Mouse (Mus musculus) midbrain, embryonic 14.5 days (tissue): Measurements from ENCODE around the gene Ggcx. TPM values are rescaled to one million over a fixed set of nuclear protein-coding genes. Genes with fewer than 3 reads are reported as not detected.

Source experiments
- ATAC-seq: fragments of 200-750 bp; cut with Nextera tagmentation; 2 replicates; pipeline ENCODE4 v1.8.0; 2017; ENCODE audit warnings: moderate number of reproducible peaks, moderate library complexity; ENCODE audit not compliant: low FRiP score, low TSS enrichment
- DNase-seq: peaks from one replicate; pipeline ENCODE4 v3.0.0-alpha.2; 2015
- H3K27ac ChIP-seq: fragments of 300-500 bp; sonication (generic); replicated peaks from 2 replicates; pipeline ENCODE4 v1.5.1; 2014; ENCODE audit warnings: mild to moderate bottlenecking, low read depth, low read length, moderate library complexity
- H3K27me3 ChIP-seq: fragments of 300-500 bp; sonication (generic); 2 replicates; pipeline ENCODE4 v1.6.1; 2014; ENCODE audit warnings: low read length, control low read depth, mixed read lengths; ENCODE audit not compliant: control insufficient read depth, insufficient read depth
- H3K36me3 ChIP-seq: fragments of 300-500 bp; sonication (generic); 2 replicates; pipeline ENCODE4 v1.6.1; 2014; ENCODE audit warnings: low read length, control low read depth; ENCODE audit not compliant: control insufficient read depth, insufficient read depth
- H3K4me1 ChIP-seq: fragments of 300-500 bp; sonication (generic); 2 replicates; pipeline ENCODE4 v1.6.1; 2014; ENCODE audit warnings: mild to moderate bottlenecking, antibody characterized with exemption, low read length, control low read depth; ENCODE audit not compliant: control insufficient read depth, insufficient read depth
- H3K4me2 ChIP-seq: fragments of 300-500 bp; sonication (generic); 2 replicates; pipeline ENCODE4 v1.6.1; 2014; ENCODE audit warnings: mild to moderate bottlenecking, low read length, moderate library complexity
- H3K4me3 ChIP-seq: fragments of 300-500 bp; sonication (generic); replicated peaks from 2 replicates; pipeline ENCODE4 v1.5.1; 2014; ENCODE audit warnings: low read depth, low read length
- H3K9ac ChIP-seq: fragments of 300-500 bp; sonication (generic); replicated peaks from 2 replicates; pipeline ENCODE4 v1.6.1; 2014; ENCODE audit warnings: mild to moderate bottlenecking, low read length, moderate library complexity
- H3K9me3 ChIP-seq: fragments of 300-500 bp; sonication (generic); 2 replicates; pipeline ENCODE4 v1.6.1; 2016; ENCODE audit warnings: low read length, control low read depth, mixed read lengths; ENCODE audit not compliant: control insufficient read depth
- WGBS: fragments of 180-500 bp; shearing (Covaris S2); extraction: QIAGEN DNeasy Blood & Tissue Kit; methylation state at CpG from one replicate; pipeline ENCODE4 v1.1.7; 2014; 5-methylcytosine and 5-hydroxymethylcytosine counted together
- polyA plus RNA-seq: library from polyadenylated mRNA; unstranded; fragments of >200 nt; fragmentation: Nextera tagmentation; extraction: Ambion mirVana; gene quantifications from 2 replicates; pipeline ENCODE4 v1.2.1, GENCODE M21; 2014

The Ggcx gene
- polyA plus RNA-seq, 1 experiment from 2014 or later: 8.0 TPM

DNA sequence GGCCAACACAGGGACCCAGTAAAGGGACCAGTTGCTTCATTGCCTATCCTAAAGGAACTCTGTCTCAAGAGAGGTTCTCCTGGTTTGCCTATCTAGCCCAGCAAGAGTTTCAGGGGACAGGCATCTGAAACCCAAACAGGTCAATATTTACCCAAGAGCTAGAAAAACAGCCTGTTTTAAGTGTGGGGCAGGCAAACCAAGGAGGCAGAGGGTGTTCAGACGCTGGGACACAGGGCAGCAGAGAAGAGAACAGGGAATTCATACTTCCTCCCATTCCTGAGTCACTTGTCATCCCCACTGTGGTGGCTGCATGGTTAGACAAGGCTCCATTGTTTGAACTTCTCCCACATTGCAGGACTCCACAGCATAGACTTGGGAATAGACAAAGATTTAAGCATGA is 42.5 kb upstream of the Ggcx start:
- Histone ChIP-seq H3K36me3 (no peaks in the 10 kb centered on the region), H3K9me3 (no peaks in the 10 kb centered on the region), H3K4me3 (no peak overlapping the region), H3K4me1 (no peaks in the 10 kb centered on the region), H3K27me3 (no peaks in the 10 kb centered on the region), H3K9ac (no peak overlapping the region), H3K4me2 (no peak overlapping the region), H3K27ac (no peak overlapping the region)
- no peak for DNase-seq
- WGBS: 40% methylated on average over 1 of the region's 1 CpGs
- no peak for ATAC-seq

DNA sequence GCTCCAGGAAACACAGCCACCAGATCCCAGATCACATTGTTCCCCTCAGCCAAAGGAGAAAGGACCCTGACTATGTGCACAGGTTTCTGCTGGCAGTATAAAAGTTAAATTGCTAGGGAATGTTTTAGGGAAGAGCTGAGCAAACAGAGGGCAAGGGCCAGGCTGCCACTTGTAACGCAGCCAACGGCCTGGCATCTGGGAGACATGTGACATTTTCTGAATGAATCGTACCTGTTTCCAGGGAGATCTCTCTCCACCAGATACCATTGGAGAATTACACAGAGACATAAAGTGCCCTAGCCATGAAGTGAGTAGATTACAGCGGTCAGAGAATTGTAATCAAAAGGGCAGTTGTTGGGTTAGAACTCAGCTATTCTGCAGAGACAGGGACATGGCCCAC is 40.9 kb upstream of the Ggcx start:
- Histone ChIP-seq H3K27ac (no peak overlapping the region), H3K4me2 (no peak overlapping the region), H3K4me1 (no peaks in the 10 kb centered on the region), H3K9ac (no peak overlapping the region), H3K4me3 (no peak overlapping the region), H3K9me3 (no peaks in the 10 kb centered on the region), H3K27me3 (no peaks in the 10 kb centered on the region), H3K36me3 (no peaks in the 10 kb centered on the region)
- WGBS: 87% methylated on average over 4 of the region's 4 CpGs
- ATAC-seq (no peak), DNase-seq (no peak)

DNA sequence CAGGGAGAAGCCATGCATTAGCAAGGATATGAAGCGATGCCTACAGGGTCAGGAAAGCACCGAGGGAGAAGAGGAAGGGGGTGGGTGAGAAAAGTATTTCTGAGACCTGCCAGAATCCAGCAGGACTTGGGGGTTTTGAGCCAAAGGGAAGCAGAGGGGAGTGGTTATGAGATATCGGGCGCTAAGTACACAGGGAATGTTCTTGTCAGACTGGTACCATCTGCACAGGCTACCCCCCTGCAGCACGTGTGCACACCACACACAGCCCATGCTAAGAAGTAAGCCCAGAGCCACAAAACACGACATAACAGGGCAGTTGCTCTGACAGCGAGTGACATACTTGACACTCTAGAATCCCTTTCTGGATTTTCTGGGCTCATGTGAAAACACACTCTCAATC is 39.9 kb upstream of the Ggcx start:
- no peak overlapping the region for H3K4me3 ChIP-seq
- no peak overlapping the region for H3K4me2 ChIP-seq
- no peak overlapping the region for H3K9ac ChIP-seq
- H3K27ac ChIP-seq: no peak overlapping the region
- 81% methylated on average over 7 of the region's 7 CpGs for WGBS
- no peaks in the 10 kb centered on the region for H3K4me1 ChIP-seq
- H3K36me3 ChIP-seq: no peaks in the 10 kb centered on the region
- ATAC-seq: no peak
- no peak for DNase-seq
- no peaks in the 10 kb centered on the region for H3K9me3 ChIP-seq
- peaks cover under 1% of the 10 kb centered on the region; the same call in 1 of the 2 replicates for H3K27me3 ChIP-seq

DNA sequence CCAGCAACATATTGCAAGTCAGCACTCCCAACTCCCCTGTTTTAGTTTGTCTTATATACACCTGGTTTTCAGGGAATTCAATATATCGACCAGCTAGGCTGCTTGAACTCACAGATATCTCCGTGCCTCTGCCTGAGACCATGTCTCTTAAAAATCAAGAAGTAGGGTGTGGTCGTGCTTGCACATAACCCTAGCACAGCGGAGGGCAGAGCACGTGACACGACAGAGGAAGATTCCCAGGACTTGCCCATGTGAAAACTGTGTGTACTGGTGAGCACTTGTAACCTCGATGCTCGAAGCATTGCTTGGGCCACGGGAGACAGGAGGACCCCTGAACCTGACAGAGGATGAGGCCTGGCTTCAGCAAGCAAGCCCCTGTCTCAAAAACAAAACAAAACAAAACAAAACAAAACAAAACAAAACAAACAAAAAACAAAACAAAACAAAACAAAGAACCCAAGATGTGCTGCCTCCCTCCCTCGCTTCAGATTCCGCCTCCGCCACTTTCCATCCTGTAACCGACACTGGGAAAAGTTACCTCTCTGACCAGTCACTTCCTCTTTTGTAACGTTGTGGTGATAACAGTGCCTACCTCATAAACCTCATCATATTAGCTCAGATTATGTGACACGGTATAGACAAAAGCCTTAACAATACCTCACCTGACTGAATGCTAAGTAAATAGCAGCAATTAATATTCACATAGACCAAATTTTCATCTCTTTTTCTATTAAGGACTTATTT is 39.1 kb upstream of the Ggcx start:
- Histone ChIP-seq H3K4me2 (no peak overlapping the region), H3K9me3 (no peaks in the 10 kb centered on the region), H3K36me3 (no peaks in the 10 kb centered on the region), H3K27ac (no peak overlapping the region), H3K4me3 (no peak overlapping the region), H3K27me3 (peaks cover 8% of the 10 kb centered on the region; the same call in 1 of the 2 replicates), H3K4me1 (no peaks in the 10 kb centered on the region), H3K9ac (no peak overlapping the region)
- no peak for DNase-seq
- ATAC-seq: no peak
- WGBS: 86% methylated on average over 15 of the region's 15 CpGs

DNA sequence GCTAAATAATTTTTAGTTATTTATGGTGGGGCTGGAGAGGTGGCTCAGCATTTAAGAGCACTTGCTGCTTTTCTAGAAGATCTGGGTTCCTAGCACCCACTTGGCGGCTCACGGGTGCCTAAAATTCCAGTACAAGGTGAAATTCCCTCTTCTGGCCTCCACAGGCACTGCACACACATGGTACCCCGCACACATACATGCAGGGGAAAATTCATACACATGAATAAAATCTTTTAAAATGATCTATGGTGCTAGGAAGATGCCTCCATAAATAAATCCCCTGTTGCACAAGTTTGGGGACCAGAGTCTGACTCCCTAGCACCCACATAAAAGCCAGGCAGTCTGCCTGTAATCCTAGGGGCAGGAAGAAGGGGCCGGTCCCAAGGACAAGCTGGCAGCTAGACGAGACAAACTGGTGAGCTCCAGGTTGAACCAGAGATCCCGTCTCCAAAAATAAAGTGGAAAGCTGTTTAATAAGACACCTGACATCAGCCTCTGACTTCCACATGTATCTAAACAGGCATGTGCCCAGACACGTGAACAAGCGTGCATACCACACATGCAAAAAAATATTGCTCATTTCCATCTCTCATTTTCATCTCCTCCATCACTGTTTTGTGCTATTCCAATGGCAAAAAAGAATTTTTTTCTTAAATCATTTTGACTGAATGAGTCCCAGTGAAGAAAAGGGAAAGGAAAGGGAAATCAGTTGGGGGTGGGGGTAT is 35.4 kb upstream of the Ggcx start:
- no peak overlapping the region for H3K27ac ChIP-seq
- DNase-seq (no peak), ATAC-seq (no peak)
- no peak overlapping the region for H3K4me2 ChIP-seq
- H3K36me3 ChIP-seq: no peaks in the 10 kb centered on the region
- WGBS: 85% methylated on average over 8 of the region's 8 CpGs
- H3K9me3 ChIP-seq: no peaks in the 10 kb centered on the region
- H3K4me3 ChIP-seq: no peak overlapping the region
- peaks cover 15% of the 10 kb centered on the region; the same call in 1 of the 2 replicates for H3K27me3 ChIP-seq
- H3K4me1 ChIP-seq: 0 out of 2 replicates have a peak, but pooled peaks cover 5% of the 10 kb centered on the region
- H3K9ac ChIP-seq: no peak overlapping the region

DNA sequence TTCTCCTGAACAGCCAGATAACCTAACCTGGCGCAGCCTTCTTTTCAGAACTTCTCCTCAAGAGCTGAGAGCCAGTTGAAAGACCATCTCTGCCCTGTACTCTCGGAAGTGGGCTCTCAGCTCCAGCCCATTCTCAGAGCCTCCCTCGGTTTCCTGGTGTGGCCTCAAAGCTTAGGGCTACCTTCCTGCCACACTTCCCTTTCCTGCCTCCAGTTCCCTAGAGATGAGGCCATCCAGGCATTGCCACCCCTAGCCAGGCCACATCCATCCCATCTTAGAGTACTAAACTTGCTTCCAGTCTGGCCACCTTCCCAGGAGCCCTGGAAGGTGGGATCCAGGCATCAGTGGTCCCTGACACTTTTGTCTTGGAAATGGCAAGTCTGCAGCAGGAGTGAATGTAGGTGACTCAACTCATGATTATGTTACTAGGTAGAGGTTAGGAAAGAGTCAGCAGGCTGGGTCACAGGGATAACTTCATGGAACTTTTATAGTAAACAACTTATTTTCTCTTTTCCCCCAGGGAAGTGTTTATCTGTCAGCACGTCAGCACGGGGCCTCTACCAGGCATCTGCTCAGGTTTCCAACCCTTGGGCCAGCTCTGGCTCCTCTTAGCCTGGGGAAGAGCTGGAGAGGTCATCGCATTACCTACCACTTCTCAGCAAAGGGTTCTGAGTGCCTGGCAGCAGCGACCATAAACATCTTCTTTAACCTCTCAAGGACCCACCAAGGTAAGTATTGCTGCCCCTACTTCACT is 34.6 kb upstream of the Ggcx start:
- peak overlapping the region; percentile 57 for H3K4me2 ChIP-seq
- peak overlapping the region; percentile 36; the same call in 1 of the 2 replicates for H3K4me3 ChIP-seq
- H3K27me3 ChIP-seq: peaks cover 15% of the 10 kb centered on the region; the same call in 1 of the 2 replicates
- H3K9me3 ChIP-seq: no peaks in the 10 kb centered on the region
- 42% methylated on average over 7 of the region's 7 CpGs for WGBS
- DNase-seq (no peak), ATAC-seq (no peak)
- H3K36me3 ChIP-seq: no peaks in the 10 kb centered on the region
- H3K9ac ChIP-seq: no peak overlapping the region; the same call in 1 of the 2 replicates
- 0 out of 2 replicates have a peak, but pooled peaks cover 5% of the 10 kb centered on the region for H3K4me1 ChIP-seq
- H3K27ac ChIP-seq: no peak overlapping the region

DNA sequence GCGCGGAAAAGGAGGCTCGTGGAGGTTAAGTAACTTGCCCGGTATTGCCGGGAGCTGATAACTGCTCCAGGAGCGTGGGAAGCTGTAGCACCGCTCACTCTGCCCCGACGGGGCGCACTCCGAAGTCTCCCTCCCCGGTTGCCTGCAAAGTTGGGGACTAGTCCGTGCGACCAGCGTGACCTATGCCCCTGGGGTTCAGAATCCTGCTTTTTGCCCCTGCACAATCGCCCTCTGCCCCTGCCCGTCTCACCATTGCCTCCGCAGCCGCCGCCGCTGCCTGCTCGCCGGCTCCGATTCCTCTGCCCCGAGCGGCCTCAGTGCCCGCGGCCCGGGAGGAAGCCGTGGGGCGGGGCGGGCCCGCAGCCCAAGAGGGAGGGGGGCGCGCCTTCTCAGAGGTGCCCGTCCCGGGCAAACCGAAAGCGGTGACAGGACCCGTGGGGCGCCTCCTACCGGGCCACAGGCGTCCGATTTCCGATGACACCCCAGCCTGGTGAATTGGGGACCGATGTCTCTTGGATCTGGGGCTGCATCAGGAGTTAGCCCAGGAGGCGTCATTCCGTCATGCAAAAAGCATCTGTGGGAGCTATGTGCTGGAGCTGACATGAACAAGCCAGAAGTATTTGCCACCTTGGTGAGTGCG is 33.9 kb upstream of the Ggcx start, which contains the start of gene Vamp5:
Gene Vamp5, minus strand, starts transcription at position 338 of the 640 bp plus-strand sequence.
- Histone ChIP-seq H3K36me3 (no peaks in the 10 kb centered on the region), H3K9ac (peak within 1 kb of the TSS; percentile 42), H3K9me3 (no peaks in the 10 kb centered on the region), H3K27me3 (peaks cover 15% of the 10 kb centered on the region; the same call in 1 of the 2 replicates), H3K4me2 (peak within 1 kb of the TSS; percentile 57), H3K27ac (no peak within 1 kb of the TSS), H3K4me1 (0 out of 2 replicates have a peak, but pooled peaks cover 5% of the 10 kb centered on the region), H3K4me3 (peak within 1 kb of the TSS; percentile 36)
- ATAC-seq (no peak; the same call in 1 of the 2 replicates), DNase-seq (peak; percentile 47)
- WGBS: 2% methylated on average over 49 of the region's 49 CpGs

DNA sequence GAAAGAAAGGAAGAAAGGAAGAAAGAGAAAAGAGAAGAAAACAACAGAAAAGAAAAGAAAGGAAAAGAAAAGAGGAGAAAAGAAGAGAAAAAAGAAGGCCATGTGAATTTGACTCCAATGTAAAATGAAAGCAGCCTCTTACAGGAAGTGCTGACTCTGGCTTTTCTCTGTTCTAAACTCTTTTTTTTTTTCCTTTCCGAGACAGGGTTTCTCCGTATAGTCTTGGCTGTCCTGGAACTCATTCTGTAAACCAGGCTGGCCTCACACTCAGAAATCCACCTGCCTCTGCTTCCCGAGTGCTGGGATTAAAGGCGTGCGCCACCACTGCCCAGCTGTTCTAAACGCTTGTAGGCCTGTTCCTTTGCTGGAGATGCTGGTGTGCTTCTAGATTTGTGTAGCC is 31.6 kb upstream of the Ggcx start:
- Histone ChIP-seq H3K36me3 (no peaks in the 10 kb centered on the region), H3K4me2 (no peak overlapping the region), H3K27me3 (peaks cover 15% of the 10 kb centered on the region; the same call in 1 of the 2 replicates), H3K27ac (no peak overlapping the region), H3K4me3 (no peak overlapping the region), H3K9ac (no peak overlapping the region), H3K4me1 (0 out of 2 replicates have a peak, but pooled peaks cover 5% of the 10 kb centered on the region), H3K9me3 (no peaks in the 10 kb centered on the region)
- ATAC-seq (no peak), DNase-seq (no peak)
- WGBS: 82% methylated on average over 6 of the region's 6 CpGs
